24 mouse cellular contexts compared by ENCODE assay signal in the genomic region with DNA sequence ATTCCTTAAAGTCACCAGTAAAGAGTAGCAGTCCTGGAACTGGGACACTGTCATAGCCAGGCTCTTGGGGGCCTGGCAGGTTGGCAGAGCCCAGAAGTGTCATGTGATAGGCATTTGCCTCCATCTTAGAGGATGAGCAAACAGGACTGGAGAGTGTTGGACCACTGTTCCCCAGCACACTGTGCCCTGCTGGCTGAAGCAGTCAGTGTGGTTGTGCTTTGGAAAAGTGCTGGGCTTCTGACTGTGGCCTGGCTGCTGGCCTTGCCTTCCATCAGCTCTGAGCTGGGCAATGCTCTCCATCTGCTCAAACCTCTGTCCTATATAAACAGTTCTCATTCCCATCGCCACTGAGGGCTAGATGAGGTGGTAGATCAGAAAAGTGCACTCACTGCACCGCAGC. TPM values are rescaled to one million over a fixed set of nuclear protein-coding genes. Genes with fewer than 3 reads are reported as not detected.
DNase-seq lines count a peak whose midpoint lies in the region; ATAC-seq and TF ChIP-seq lines count a peak whose summit lies in the region.
"Had no signal": no experiment of that assay in that cellular context is flagged by ENCODE, and none has a peak within 500 bp of the region (broad histone marks: within the 10 kb centered on the region; RNA-seq: fewer than 3 reads in every experiment).

No protein-coding gene starts in this region.

- DNase-seq in cerebellum, adult 2 months: peak; percentile 59 to 65
- DNase-seq in brain, adult 2 months (ENCODE audit: low read depth, low spot score): peak; percentile 53
- peak; percentile 66 for DNase-seq in cerebellum, adult 9-11 months
- DNase-seq in cerebellum, postnatal 36 days: peak; percentile 28 to 42
- DNase-seq in kidney, adult 11 months: no peak
- DNase-seq: adrenal gland, adult 8-10 months; adrenal gland, postnatal 25 days; gastrocnemius, postnatal 10 days; gastrocnemius, postnatal 36 days; heart, adult 2 months; heart, postnatal 14 days; kidney, adult 18-20 months; kidney, adult 9 months had no signal

- no peaks in the 10 kb centered on the region for H3K27me3 ChIP-seq in cerebellum, adult 2 months (ENCODE audit: control insufficient read depth, insufficient read depth, low read length)
- H3K27me3 ChIP-seq: forebrain, embryonic 13.5 days; heart, embryonic 13.5 days; hindbrain, embryonic 12.5 days; hindbrain, embryonic 15.5 days; intestine, embryonic 15.5 days had no signal

- WGBS in cerebellum, adult 2 months: 50% methylated on average over 2 of the region's 2 CpGs

- no peak overlapping the region for H3K4me3 ChIP-seq in cerebellum, adult 2 months (replicated peaks; ENCODE audit: insufficient read depth, low read depth, low read length)
- H3K4me3 ChIP-seq: forebrain, embryonic 10.5 days; forebrain, embryonic 13.5 days; heart, adult 2 months; heart, embryonic 10.5 days; heart, embryonic 13.5 days; hindbrain, embryonic 12.5 days; hindbrain, embryonic 15.5 days; intestine, embryonic 15.5 days had no signal

- H3K27ac ChIP-seq in cerebellum, adult 2 months (ENCODE audit: insufficient read depth, low read length): peak overlapping the region; percentile 89
- H3K27ac ChIP-seq: forebrain, embryonic 10.5 days; forebrain, embryonic 13.5 days; heart, adult 2 months; heart, embryonic 10.5 days; heart, embryonic 13.5 days; hindbrain, embryonic 12.5 days; hindbrain, embryonic 15.5 days; intestine, embryonic 15.5 days had no signal

- TF ChIP-seq CTCF in cerebellum, adult 2 months (IDR thresholded peaks at IDR 0.05; ENCODE audit: borderline replicate concordance, insufficient read depth, low read depth, low read length): no peak

- H3K4me1 ChIP-seq in cerebellum, adult 2 months (ENCODE audit: control insufficient read depth, insufficient read depth, low read length): peaks cover 71% of the 10 kb centered on the region
- H3K4me1 ChIP-seq: forebrain, embryonic 10.5 days; forebrain, embryonic 13.5 days; hindbrain, embryonic 12.5 days; hindbrain, embryonic 15.5 days; intestine, embryonic 15.5 days had no signal

- ATAC-seq in cerebellum, adult (ENCODE audit: insufficient number of reproducible peaks, low FRiP score, low TSS enrichment): no peak
- ATAC-seq: activated CD4-positive, CD25-positive, alpha-beta regulatory T cell, adult 4 months; CD4-positive, CD25-positive, alpha-beta regulatory T cell, adult 4 months; forebrain, embryonic 13.5 days; forebrain, embryonic 16.5 days; intestine, embryonic 15.5 days had no signal

- TF ChIP-seq POLR2A in cerebellum, adult 2 months (IDR thresholded peaks at IDR 0.05; ENCODE audit: borderline replicate concordance, insufficient read depth, low read length): no peak

RNA-seq across cellular contexts. Expression of a gene that starts 38.1 kb away (rescaled TPM):
- polyA plus RNA-seq in cerebellum, adult 2 months (2012; rRNA removed): 59.2 and 68.6 TPM in 2 replicates

RNA-seq across cellular contexts. Expression of a gene that starts 38.2 kb away (rescaled TPM):
- polyA plus RNA-seq in cerebellum, adult 2 months (2012; rRNA removed): 118 and 123 TPM in 2 replicates

RNA-seq across cellular contexts. Expression of a gene that starts 52.5 kb away (rescaled TPM):
- polyA plus RNA-seq in cerebellum, adult 2 months (2012; rRNA removed): 50.5 and 56.3 TPM in 2 replicates
